Mouse (Mus musculus): ENCODE measurements around the gene Ccl7. TPM values are rescaled to one million over a fixed set of nuclear protein-coding genes. Genes with fewer than 3 reads are reported as not detected.

The Ccl7 gene
- polyA plus RNA-seq, 1 experiment from 2014 or later = 0.24 TPM

DNA sequence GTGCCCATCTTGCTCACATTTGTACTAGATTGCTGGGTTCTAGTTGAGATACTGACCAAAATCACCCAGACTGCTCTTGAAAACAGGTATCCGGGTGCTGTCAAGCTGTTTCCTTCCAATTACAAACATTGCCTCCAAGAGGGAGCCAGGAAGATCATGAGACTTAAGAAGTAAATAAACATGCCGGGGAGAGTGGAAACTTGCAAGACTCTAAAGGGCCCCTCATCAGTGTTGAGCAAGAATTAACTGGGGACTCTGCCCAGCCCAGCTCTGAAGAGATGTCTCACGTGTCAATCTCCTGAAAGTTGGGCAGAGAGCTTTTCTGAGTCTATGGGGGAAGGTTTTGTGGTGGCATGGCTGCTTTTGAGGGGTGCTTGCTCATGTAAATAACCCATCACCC lies 31.5 kb downstream of the Ccl7 start:
- Histone ChIP-seq H3K27ac (no peak overlapping the region), H3K9ac (no peak overlapping the region), H3K4me2 (no peak overlapping the region), H3K4me3 (replicated peaks) (no peak overlapping the region), H3K36me3 (replicated peaks) (no peaks in the 10 kb centered on the region), H3K9me3 (no peaks in the 10 kb centered on the region), H3K27me3 (no peaks in the 10 kb centered on the region), H3K4me1 (no peaks in the 10 kb centered on the region)
- ATAC-seq (ENCODE audit: low FRiP score) = no peak
- 73% methylated on average over 3 of the region's 3 CpGs for whole genome bisulfite sequencing

DNA sequence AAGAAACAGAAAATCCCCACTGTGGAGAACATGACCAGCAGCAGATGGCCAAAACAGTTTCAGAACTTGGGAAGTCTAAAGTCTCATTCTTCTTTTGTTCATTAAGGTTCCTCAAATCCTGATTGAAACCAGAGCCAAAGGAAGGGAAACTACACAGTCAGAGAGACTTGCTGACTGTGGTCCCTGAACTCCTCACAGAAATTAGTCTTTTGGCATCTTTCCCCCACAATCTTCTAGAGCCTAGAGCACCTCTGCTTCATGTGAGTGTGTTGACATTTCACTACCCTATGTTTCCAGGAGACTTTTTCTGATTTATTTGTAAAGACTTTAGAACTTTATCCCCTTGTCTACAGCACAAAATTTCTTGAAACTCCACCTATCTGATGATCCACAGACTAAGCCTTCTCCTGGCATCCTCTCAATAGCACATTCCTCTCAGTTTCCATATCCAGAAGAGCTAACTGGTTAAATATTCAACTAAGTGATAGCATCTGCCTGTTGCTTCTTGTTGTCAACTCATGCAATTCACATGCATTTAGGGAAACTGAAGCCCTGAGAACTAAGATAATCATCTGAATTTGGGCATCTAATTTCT lies 32.7 kb downstream of the Ccl7 start:
- Histone ChIP-seq H3K36me3 (replicated peaks) (no peaks in the 10 kb centered on the region), H3K27ac (no peak overlapping the region), H3K4me3 (replicated peaks) (no peak overlapping the region), H3K4me2 (no peak overlapping the region), H3K9me3 (no peaks in the 10 kb centered on the region), H3K27me3 (no peaks in the 10 kb centered on the region), H3K9ac (no peak overlapping the region), H3K4me1 (no peaks in the 10 kb centered on the region)
- no peak for ATAC-seq (ENCODE audit: low FRiP score)

DNA sequence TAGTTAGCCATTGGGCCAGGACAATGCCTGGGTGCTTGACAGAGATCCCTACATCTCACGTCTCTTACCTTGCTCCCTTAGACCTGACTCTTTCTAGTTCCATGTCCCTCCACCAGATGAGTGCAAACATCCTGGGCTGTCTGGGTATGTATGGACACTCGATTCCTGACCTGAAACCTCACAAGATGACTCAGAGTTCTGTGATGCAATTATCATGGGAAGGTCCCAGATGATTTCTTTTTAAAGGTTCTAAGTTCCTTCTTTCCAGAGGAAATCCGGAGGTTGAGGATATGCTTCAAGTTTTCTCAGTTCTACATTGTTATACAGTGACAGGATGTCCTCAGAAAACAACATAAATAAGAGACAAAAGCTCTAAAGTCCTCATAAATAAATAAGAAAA lies 35.4 kb downstream of the Ccl7 start:
- ATAC-seq (ENCODE audit: low FRiP score) = no peak
- no peaks in the 10 kb centered on the region for H3K9me3 ChIP-seq
- H3K27ac ChIP-seq = no peak overlapping the region
- H3K4me3 ChIP-seq (replicated peaks) = no peak overlapping the region
- no peaks in the 10 kb centered on the region for H3K27me3 ChIP-seq
- no peaks in the 10 kb centered on the region for H3K4me1 ChIP-seq
- H3K9ac ChIP-seq = no peak overlapping the region
- H3K36me3 ChIP-seq (replicated peaks) = no peaks in the 10 kb centered on the region
- WGBS = 85% methylated on average over 3 of the region's 3 CpGs
- no peak overlapping the region for H3K4me2 ChIP-seq

DNA sequence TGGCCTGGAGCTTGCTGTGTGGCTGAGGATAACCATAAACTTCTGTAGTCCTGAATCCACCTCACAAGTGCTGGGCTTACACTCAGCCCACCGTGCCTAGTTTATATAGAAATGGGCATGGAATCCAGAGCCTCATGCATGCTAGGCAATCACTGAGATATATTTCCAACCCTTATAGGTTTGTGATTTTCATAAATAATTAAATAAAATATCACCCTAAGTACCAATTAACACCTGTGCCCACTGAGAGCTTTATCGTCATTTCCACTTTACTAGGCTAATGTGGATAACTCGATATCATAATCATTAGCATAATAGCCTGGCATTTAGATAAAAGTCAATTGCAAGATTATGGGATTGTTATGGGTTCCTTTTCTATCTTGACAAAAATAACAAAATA lies 38.8 kb downstream of the Ccl7 start:
- whole genome bisulfite sequencing = 87% methylated on average over 3 of the region's 3 CpGs
- Histone ChIP-seq H3K27ac (no peak overlapping the region), H3K4me1 (no peaks in the 10 kb centered on the region), H3K27me3 (no peaks in the 10 kb centered on the region), H3K36me3 (replicated peaks) (no peaks in the 10 kb centered on the region), H3K4me3 (replicated peaks) (no peak overlapping the region), H3K9me3 (no peaks in the 10 kb centered on the region), H3K4me2 (no peak overlapping the region), H3K9ac (no peak overlapping the region)
- ATAC-seq (ENCODE audit: low FRiP score) = no peak

Other genes with a start within 250 kb of the Ccl7 start
- 0.10 and 0.14 TPM in 2 replicates for gene 5530401A14Rik, start 185.0 kb upstream of the Ccl7 start, polyA plus RNA-seq (2016; fragmentation: Nextera tagmentation; extraction: Ambion mirVana)
- gene Asic2, start 77.3 kb upstream of the Ccl7 start, polyA plus RNA-seq (2016; fragmentation: Nextera tagmentation; extraction: Ambion mirVana) = 3.2 and 3.3 TPM in 2 replicates
- 0.49 and 0.59 TPM in 2 replicates for gene Ccl2, start 10.1 kb upstream of the Ccl7 start, polyA plus RNA-seq (2016; fragmentation: Nextera tagmentation; extraction: Ambion mirVana)
- not detected in 2 replicates for gene Gm17268, start 7.2 kb upstream of the Ccl7 start, polyA plus RNA-seq (2016; fragmentation: Nextera tagmentation; extraction: Ambion mirVana)
- gene Ccl11, start 12.1 kb downstream of the Ccl7 start, polyA plus RNA-seq (2016; fragmentation: Nextera tagmentation; extraction: Ambion mirVana) = not detected in 2 replicates
- 1.7 TPM in 1 of 2 replicates, not detected in the other for gene Ccl12, start 56.1 kb downstream of the Ccl7 start, polyA plus RNA-seq (2016; fragmentation: Nextera tagmentation; extraction: Ambion mirVana)
- not detected in 2 replicates for gene Ccl8, start 69.5 kb downstream of the Ccl7 start, polyA plus RNA-seq (2016; fragmentation: Nextera tagmentation; extraction: Ambion mirVana)

Data from forebrain, embryonic 12.5 days (tissue).